Mouse (Mus musculus) adrenal gland, adult 2 months (tissue): Measurements from ENCODE around the gene Tor2a. TPM values are rescaled to one million over a fixed set of nuclear protein-coding genes. Genes with fewer than 3 reads are reported as not detected.

ENCODE experiments used
- DNase-seq: peaks from one replicate; pipeline ENCODE4 v3.0.0; 2021
- polyA plus RNA-seq: library from polyadenylated mRNA; depleted of rRNA; stranded (reverse); fragments of >200 nt; gene quantifications from 2 replicates; pipeline ENCODE4 v1.2.3, GENCODE M21; 2012
- total RNA-seq, 2 experiments: library from RNA; stranded (reverse); gene quantifications; 2 replicates each; pipeline ENCODE4 v1.2.3; 2021

The Tor2a gene
- total and polyA plus RNA-seq, 3 experiments: 18.7 to 74.0 (median 26.5) TPM

DNA sequence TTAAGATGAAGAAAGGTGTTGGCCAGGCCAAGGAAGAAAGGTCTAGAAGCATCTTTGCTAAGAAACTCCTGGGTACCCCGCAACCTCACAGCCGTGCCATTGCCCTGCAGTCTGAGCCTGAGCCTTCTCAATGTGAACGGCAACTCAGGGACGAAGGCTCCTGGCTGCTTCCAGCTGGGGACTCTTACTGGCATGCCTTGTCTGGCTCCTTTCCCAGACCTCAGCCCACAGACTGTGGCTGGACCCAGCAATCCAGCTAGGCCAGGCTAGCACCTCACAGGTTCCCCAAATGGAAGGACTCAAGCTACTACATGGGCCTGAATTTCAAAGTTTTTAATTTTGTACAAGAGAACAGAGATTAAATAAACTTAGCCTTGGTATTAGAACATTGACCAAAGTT is 4.8 kb downstream of the Tor2a start:
- no peak for DNase-seq

DNA sequence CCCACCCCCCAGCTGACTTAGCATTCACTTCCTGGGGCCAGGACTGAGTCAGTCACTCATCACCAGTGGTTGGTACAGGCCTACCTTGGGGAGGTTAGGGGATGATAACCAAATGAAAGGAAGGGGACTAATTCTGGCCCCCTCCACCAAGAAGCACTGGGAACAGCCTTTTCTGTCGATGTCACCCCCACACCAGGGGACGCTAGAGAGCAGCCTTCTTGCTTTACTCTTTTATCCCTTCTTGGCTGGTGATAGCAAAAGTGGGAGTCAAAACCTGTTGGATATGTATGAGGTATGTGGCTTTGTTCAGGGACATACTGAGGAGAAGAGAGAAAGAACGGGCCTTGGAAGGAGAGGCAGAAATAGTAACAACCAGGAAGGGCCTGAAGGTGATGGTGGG is 6.3 kb downstream of the Tor2a start:
- DNase-seq: no peak

DNA sequence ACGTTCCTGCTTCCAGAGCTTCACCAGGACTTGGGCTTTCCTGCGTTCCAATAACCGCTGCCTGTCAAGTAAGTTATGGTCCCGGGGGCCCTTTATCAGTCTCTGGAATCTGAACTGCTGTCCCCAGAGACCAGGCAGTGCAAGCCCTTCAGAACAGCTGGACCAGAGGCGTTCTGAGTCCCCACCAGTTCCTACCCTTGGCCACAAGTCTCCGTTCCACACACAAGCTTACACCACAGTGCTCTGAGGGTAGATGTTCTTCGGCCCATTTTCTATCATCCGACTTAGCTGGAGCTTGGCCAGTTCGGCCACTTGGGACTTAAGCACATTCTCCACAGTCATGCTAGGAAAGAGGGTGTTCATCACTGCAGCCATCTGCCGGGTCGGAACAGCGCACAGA is 10.2 kb downstream of the Tor2a start:
- no peak for DNase-seq

DNA sequence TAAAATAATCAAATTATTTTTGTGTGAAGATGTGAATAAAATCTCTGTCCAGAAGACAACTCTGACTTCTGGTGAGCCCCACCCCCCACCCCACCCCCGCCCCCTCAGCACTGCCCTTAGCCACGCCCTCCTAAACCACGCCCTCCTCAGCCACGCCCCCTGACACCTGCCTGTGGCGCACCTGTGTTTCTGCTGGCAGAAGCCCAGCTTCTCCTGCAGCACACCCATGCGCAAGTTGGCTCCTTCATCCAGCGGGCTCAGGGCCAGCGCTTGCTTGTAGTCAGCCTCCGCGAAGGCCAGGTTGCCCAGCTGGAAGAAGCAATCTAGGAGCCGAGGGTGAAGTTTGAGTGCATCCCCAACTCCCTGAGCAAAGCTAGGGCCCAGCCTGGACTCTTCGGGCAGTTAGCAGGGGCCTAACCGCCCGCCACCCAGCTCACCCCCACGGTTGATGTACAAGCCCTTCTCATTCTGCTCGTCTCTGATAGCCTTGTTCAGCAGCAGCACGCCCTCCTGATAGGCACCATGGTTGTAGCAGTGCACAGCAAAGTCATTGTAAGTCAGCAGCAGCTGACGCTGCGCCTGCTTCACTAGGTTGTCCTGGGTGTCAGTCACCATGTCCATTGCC is 11.7 kb downstream of the Tor2a start:
- DNase-seq: no peak

DNA sequence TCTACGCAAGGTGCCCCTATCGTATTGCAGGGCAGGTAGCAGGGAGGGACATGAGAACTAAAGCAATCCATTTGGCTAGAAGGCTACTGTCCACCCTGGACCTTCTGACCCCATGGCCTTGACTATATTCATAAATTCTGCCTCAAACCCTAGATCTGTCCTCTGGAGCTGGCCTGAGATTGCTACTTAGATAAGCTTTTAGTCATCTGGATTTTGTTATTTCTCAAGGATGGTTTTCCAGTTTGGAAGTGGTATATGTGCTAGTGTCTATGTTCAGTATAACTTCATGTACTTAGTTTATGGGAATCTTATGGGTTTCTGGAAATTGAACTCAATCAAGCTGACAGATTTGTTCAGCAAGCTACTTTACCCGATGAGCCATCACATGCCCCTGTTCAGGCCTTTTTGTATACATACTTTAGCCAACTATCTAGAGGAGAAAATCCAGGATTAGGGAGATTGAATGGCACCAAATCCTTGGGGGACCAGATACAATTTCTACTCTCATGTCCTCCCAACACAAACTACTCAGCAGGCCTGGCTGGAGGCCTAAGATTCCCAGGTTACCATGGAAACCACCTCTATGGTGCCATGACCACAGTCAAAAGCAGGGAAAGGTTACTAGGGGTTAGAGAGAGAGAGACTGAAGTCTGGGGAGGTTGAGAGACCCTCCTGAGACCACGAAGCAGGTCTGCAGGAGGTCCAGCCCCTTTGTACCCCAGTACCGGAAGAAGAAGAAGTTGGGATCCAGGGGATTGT is 12.5 kb downstream of the Tor2a start:
- no peak for DNase-seq

DNA sequence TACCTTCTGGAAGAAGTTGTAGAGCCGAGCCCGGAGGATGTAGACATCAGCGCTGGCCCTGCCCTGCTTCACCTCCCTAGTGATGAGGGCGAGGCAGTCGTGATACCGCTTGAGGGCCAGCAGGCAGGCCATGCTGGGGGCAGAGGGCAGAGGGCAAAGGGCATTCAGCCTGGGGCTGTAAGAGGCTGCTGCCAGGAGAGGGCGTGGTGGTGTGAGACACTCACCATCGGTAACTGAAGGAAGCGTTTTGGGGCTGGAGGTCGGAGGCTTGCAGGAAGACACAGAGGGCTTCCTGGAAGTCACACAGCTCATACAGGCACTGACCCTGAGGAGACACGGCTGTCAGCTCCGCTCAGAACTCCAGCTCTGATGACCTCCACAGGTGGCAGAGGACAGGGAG is 14.9 kb downstream of the Tor2a start:
- no peak for DNase-seq

DNA sequence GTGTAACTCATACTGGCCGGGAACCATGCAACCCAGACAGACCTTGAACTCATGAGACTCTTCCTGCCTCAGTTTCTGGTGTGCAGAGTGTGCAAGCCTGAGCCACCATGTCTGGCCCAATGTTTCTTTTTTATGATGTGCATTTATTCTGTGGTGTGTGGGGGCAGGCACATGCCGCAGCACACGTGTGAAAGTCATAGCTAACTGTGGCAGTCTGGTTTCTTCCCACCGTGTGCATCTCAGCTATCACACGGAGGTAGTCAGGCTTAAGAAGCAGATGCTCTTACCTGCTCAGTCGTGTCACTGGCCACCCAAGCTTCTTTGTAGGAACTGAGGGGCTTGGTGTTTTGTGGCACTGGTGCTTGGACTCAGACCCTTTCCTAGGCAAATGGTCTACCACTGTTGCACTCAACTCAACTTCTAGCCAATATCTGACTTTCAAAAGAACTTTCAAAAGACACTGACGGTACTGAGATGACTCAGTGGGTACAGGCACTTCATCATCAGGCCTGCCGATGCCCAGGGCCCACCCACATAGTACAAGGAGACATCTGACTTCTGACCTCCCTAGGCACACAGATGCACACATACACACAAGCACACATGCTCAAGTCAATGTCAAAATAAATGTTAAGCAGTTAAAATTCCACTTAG is 15.7 kb downstream of the Tor2a start:
- no peak for DNase-seq

DNA sequence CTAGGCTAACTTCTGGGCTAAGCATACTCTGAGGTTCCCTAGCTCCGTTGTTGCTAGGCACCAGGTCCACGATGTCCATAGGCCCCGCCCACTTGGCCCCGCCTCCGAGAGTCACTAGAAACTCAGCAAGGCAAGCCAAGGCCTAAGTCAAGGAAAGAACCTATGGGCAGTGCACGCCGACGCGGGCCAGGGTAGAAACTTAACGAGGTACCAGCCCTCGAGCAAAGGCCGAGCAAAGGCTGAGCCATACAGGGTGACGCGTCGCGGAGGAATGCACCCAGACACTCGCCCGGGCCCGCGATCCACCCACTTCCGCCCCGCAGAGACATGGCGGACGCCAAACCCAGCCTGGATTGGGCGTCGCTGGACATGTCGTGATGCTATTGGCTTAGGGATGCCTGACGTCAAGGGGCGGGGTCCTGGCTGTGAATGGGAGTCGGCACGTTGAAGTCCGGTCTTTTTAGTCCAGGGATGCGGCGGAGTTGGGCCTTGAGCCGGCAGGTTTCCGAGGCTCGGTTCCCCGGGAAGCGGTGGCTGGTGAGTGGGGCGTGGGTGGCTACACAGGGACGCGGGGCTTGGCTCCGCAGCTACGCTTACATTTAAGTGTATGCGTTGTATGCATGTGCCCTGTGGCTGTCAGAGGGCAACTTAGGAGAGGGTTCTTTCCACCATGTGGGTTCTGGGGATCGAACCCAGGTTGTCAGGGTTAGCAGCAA is 18.5 kb downstream of the Tor2a start, which contains the start of the genes Ttc16 and Ptrh1:
Gene Ttc16, minus strand, starts transcription at position 275 of the 716 bp plus-strand sequence.
Gene Ptrh1, plus strand, starts transcription at position 428 of the 716 bp plus-strand sequence.
- peak; percentile 99 for DNase-seq

DNA sequence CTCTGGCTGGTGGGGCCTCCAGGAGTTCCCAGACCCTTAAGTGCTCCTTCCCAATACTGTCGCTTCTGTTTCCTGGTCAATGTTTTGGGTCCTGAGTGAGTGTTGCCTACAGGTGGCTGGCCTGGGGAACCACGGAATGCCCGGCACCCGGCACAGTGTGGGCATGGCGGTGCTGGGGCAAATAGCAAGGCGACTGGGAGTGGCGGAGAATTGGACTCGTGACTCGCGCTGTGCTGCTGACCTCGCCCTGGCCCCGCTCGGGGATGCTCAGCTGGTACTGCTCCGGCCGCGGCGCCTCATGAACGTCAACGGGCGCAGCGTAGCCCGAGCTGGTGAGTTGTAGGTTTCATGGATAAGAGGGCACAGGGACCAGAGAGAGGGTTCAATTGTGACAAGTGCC is 19.2 kb downstream of the Tor2a start:
- DNase-seq: no peak

DNA sequence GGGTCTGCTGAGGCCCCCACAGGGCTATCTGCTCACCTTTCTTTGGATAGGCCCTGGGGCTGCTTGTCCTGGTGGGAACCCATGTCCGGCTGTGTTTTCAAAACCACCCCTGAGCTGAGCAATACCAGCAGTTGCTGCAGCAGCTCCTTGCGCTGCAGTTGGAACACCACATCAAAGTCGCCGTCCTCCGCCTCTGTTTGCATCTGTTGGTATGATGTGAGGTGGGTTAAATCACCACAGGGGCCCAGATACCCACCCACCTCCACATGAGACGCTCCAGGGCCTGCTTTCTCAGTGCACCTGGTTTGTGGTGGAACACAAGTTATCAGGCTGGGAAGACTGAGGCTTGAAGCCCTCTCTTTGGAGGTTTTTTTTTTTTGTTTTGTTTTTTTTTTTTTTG is 21.0 kb downstream of the Tor2a start:
- no peak for DNase-seq

DNA sequence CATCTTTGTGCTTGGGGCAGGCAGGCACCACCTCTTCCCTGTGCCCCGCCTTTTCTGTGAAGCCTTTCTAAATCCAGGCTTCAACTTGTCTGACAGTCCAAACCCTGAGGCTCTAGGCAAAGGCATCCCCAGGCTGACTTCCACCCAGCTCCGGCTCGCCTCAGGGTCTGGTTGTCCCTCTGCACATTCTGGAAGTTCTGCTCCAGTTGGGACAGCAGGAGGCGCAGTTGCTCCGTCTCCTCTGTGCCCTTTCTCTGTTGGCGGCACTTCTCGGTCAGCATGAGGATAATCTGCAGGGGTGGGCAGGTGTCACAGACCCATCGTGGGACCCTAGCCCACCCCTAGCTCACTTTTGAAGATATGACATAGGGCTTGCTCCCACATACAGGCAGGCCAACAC is 22.1 kb downstream of the Tor2a start:
- DNase-seq: peak; percentile 59

DNA sequence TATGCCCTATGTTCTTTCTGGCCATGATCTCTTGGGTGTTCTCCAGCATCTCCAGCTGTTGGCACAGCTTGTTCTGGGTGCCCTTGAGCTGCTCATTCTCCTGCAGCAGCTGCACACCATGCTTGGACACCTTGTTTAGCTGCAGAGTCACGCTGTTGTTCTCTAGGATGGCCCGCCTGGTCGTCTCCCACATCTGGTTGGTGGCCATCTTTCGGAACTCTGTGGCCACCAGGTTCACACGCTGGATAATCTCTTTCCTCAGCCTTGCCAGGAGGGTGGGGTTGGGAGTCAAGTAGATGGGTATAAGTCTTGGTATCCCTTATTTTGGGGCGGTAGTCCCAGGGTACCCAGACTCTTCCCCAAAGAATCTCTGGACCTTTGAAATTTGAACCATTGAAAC is 22.7 kb downstream of the Tor2a start:
- DNase-seq: no peak

DNA sequence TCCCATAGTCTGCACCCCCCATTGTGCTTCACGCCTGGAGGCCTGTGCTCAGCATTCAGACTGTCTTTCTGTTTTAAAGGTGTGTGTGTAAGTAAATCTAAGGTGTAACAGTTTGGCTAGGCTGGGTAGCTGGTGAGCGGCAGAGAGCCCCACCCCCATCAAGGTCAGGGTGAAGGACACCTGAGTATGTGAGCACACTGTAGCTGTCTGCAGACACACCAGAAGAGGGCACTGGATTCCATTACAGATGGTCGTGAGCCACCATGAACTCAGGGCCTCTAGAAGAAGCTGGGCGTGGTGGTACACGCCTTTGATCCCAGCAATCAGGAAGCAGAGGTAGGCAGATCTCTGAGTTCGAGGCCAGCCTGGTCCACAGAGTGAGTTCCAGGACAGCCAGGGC is 24.7 kb downstream of the Tor2a start:
- no peak for DNase-seq

DNA sequence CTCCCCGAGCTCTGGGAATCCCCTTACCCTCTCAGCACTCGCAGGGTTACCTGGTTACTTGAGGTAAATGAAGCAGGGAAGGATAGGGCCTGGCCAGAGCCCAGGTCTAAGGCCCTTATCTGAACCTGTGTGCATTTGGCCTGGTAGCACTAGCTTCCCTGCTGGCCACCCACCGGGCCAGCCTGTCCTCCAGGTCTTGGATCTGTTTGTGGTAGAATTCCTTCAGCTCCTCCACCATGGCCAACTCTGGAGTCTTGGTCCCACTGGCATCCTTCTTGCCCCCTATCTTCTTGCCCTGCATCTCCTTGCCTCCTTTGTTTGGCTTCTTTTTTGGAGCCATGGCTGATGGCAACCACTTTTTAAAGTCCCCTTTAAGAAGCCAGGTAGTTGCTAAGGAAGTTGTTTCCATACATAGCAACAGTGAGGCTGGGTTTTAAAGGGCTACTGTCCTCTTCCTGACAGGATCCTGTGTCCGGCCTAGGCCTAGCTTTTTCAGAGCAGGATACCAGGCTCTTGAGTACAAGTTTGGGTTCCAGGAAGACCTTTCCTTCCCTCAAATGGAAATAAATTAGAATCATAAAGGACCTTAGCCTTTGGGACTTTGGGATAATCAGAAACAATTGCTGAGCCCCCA is 27.1 kb downstream of the Tor2a start, which contains the start of gene Cfap157:
Gene Cfap157, minus strand, starts transcription at position 381 of the 634 bp plus-strand sequence.
- no peak for DNase-seq

DNA sequence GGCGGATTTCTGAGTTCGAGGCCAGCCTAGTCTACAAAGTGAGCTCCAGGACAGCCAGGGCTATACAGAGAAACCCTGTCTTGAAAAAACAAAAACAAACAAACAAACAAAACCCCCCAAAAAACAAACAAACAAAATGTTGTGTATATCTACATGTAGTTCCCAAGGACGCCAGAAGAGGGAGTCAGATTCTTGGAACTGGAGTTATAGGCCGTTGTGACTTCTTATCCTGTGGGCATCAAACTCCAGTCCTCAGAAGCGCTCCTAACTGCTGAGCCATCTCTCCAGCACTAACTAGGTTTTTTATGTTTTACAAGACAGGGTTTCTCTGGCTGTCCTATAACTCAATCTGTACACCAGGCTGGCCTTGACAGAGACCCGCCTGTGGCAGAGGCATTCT is 30.1 kb downstream of the Tor2a start:
- DNase-seq: no peak

DNA sequence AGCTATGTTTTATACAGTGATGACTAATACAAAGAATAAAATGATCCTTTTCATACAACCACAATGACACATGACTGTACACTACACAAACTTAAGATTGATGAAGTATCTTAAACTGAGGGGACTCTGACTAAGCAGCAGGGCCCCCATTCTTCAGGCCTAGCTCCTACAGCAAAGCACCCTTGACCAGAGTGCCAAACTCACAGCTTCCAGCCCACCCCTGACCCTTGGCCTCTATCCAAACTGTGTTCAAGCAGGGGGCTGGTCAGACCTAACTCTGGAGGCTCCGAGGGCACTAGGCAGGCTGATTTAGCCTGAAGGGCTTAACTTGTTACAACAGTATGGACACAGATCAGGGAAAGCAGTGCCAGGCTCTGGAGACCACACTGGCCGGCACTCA is 31.5 kb downstream of the Tor2a start:
- DNase-seq: no peak

DNA sequence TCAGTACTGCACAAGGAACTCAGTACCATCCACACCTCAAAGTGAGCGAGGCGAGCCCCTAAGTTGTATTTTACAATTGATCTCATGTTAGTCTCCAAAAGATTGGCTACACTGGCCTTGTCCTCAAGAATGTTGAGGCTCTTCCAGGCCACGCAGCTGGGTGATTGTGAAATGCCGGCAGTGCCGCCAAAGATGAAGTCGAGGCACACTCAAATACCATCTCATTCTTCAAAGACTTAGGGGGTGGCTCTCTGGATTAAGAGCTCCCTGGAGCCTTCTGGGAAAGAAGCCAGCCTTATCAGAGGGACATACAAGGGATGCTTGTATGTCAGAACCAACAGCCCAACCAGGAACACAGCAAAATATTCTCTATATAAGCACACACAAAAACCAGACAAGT is 34.3 kb downstream of the Tor2a start:
- peak; percentile 43 for DNase-seq

DNA sequence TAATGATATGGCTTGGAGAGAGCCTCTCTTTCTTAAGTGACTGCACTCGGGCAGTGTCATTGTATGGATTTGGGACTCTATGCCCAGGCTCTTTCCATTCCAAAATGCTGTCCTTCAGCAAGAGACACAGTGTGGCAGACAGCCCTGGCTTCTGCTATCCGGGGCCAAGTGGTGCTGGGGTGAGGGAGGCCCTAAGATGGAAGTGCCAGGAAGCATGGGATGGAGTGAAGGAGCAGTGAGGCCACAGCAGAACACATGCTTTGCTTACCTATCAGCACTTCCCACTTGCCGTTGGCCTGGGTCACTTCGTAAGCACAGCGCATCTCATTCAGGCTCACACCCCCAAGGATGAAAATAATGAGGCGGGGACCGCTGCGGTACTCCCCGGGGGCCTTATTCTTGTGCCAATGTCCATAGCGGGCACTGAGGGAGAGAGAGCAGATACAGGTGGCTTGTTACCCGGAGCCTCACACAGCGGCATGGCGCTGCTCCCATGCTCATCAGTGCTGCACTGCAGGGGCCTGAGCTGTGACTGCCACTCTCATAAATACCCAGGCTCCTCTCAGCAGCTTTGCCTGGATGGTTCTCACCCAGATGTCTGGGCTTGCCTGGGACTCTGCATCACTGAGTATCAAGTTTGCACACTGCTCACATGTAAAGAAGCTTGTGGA is 38.8 kb downstream of the Tor2a start:
- DNase-seq: no peak

DNA sequence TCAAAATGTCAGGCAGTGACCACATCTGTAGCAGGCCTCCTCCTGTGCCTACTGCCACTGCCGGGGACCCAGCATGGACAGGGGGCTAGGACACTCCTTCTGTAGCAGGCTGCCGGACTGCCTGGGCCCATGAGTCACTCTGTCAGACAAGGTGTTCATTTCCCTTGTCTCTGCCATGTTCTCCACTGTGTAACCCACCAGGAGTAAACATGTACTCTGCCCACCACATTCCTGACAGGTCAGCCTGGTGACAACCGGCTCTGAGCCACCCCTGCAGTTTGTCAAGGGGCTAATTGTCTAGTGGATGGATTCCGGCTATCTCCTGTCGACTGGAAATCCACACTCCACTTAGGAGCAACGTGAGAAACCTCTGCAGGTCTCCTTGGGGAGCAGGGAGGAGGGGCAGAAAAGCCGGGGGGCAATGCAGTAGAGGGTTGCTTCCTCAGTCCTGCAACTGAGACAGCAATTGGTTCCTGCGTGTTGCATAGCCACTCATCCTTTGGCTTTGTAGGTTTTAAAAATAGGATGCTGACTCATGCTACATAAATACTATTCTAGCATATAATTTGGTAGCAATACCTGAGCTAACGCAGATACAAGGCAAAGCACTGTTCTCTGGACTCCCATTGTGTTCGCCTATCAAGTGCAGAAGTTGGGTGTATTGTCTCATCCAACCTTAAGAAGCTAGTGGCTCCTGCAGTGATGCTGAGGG is 41.4 kb downstream of the Tor2a start:
- DNase-seq: no peak

DNA sequence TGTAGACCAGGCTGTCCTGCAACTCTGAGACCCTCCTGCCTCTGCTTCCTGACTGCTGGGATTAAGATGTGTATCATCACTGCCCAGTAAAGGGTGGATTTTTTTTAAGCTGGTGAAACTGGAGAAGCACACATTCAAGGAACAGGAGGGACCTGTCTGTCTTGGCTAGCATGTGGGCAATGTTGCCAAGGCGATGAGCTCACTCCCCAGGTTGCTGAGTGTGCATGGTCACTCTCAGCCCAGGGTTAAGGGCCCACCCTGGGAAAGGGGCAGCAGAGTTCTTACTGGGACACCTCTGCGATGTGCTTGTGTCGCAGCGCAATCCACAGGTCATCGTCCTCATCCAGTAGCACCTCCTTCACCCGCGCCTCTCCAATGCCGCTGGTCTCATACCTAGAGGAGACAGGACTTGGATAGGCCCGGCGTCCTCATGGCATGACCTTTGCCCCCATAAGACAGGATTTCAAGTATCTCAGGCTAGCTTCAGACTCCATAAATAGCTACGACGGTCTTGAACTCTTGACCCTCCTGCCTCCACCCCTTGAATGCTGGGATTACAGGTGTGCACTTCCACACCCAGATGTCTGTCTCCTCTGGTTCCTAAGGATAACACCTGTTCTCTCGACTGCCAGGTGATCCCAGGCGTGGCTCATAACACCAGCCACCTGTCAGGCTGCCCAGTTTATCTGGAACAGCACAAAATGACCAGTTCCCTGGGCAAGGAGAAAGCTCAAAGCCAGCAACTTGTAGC is 52.0 kb downstream of the Tor2a start:
- DNase-seq: no peak
